Mouse (Mus musculus): ENCODE results near the gene Rhobtb1. TPM values are rescaled to one million over a fixed set of nuclear protein-coding genes. Genes with fewer than 3 reads are reported as not detected.

Rhobtb1 gene
- 35.5 and 41.5 TPM in 2 replicates for polyA plus RNA-seq (2015; fragmentation: Nextera tagmentation; extraction: Ambion mirVana)

DNA sequence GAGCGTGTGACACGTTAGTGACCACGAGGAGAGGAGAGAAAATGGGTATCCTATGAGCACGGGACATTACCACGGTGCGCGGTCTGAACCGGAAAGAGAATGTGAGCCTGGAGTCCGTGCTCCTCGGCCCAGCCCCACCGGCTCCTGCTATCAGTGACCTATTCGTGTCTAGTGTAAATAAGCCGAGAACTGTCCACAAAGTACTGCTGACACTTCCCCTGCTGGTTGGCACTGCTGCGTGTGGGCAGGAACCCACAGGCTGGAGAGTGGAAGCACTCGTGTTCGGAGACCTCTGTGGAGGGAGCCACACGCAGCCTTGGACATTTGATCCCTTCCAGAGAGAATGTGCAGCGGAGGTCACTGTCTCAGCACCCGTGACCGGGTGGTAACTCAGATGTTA is at the start of gene Rhobtb1:
TSS of gene Rhobtb1 (plus strand) at position 390 of the 400 bp plus-strand sequence.
- H3K27ac ChIP-seq (ENCODE audit: low read depth) = peak within 1 kb of the TSS; percentile 67
- WGBS (ENCODE audit: insufficient replicate concordance) = 59% methylated on average over 20 of the region's 20 CpGs
- DNase-seq (peak; percentile 68), ATAC-seq (peak; percentile 88)
- no peaks in the 10 kb centered on the region for H3K36me3 ChIP-seq (replicated peaks; ENCODE audit: insufficient read depth, low read length)
- H3K27me3 ChIP-seq (ENCODE audit: insufficient read depth, low read length) = no peaks in the 10 kb centered on the region
- peak within 1 kb of the TSS; percentile 38 for H3K4me3 ChIP-seq (ENCODE audit: low read depth, low read length)
- H3K9me3 ChIP-seq (ENCODE audit: low read length) = no peaks in the 10 kb centered on the region
- H3K4me2 ChIP-seq (ENCODE audit: low read depth, low read length) = peak within 1 kb of the TSS; percentile 65
- H3K4me1 ChIP-seq (ENCODE audit: insufficient read depth) = no peaks in the 10 kb centered on the region
- TF ChIP-seq CTCF (IDR thresholded peaks at IDR 0.05; ENCODE audit: low read depth) (peak; percentile 30; the same call in 1 of the 2 replicates), EP300 (IDR thresholded peaks at IDR 0.05; ENCODE audit: low read depth) (no peak)
- H3K9ac ChIP-seq (replicated peaks) = peak within 1 kb of the TSS; percentile 69

DNA sequence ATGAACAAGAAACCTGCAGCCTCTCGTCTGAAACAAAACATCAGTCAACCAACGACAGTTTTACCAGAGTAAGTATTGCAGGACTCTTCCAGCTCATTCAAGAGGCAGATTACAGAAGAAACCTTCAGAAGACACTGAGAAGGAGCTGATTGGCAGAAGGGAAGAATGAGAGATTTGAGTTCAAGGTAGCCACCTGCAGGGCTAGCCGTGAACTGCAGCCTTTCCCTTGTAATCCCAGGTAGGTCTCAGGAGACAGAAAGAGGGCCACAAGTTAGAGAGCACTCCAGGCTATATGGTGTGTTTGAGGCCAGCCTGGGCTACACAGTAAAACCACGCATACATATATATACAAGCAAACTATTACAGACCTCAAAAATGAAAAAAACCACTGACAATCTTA is 49.2 kb upstream of the Rhobtb1 start:
- no peak overlapping the region for H3K9ac ChIP-seq (replicated peaks)
- 61% methylated on average over 4 of the region's 4 CpGs for WGBS (ENCODE audit: insufficient replicate concordance)
- TF ChIP-seq EP300 (IDR thresholded peaks at IDR 0.05; ENCODE audit: low read depth) (no peak), CTCF (IDR thresholded peaks at IDR 0.05; ENCODE audit: low read depth) (peak; percentile 54)
- no peaks in the 10 kb centered on the region for H3K27me3 ChIP-seq (ENCODE audit: insufficient read depth, low read length)
- H3K9me3 ChIP-seq (ENCODE audit: low read length) = no peaks in the 10 kb centered on the region
- no peak overlapping the region for H3K27ac ChIP-seq (ENCODE audit: low read depth)
- H3K4me2 ChIP-seq (ENCODE audit: low read depth, low read length) = no peak overlapping the region
- no peaks in the 10 kb centered on the region; the same call in 1 of the 2 replicates for H3K4me1 ChIP-seq (ENCODE audit: insufficient read depth)
- DNase-seq = peak; percentile 57
- H3K36me3 ChIP-seq (replicated peaks; ENCODE audit: insufficient read depth, low read length) = no peaks in the 10 kb centered on the region
- H3K4me3 ChIP-seq (ENCODE audit: low read depth, low read length) = no peak overlapping the region
- ATAC-seq = no peak

DNA sequence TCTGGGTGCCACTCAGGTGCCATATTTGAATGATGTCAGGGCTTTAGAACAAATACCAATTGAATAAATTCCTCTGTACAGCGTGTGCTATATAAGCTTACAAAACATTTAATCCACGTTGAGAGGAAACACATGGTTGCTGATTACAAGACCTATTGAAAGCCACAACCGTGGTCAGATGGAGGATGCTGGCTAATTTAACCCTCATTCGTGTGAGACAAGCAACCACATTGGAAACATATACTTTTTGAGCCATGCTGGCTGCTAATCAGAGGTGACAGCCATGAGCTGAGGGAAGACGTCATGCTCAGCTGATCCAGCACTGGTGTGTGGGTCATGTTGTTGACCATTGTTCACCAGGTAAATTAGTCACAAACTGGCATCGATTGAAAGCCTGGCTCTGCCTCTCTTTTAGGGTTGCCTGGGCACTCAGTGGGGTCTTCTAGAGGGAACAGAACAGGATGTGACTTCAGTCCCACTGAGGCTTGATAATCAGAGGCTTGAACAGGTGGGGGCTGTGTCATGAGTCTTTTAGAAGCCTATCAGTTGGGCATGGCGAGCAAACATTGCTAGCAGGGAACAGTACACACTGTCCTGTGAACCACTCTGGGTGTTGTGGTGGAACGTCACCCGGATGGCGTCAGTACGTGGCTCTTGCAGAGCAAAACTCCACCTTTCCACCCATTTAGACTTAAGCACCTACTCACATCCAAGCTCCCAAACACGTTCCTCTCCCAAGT is 46.9 kb upstream of the Rhobtb1 start:
- no peaks in the 10 kb centered on the region; the same call in 1 of the 2 replicates for H3K4me1 ChIP-seq (ENCODE audit: insufficient read depth)
- peak; percentile 51 for DNase-seq
- no peaks in the 10 kb centered on the region for H3K36me3 ChIP-seq (replicated peaks; ENCODE audit: insufficient read depth, low read length)
- peak; percentile 82 for TF ChIP-seq EP300 (IDR thresholded peaks at IDR 0.05; ENCODE audit: low read depth)
- TF ChIP-seq CTCF (IDR thresholded peaks at IDR 0.05; ENCODE audit: low read depth) = no peak
- 0 out of 2 replicates have a peak overlapping the region, but pooled peaks have one; percentile 26 for H3K9ac ChIP-seq (replicated peaks)
- WGBS (ENCODE audit: insufficient replicate concordance) = 36% methylated on average over 12 of the region's 12 CpGs
- ATAC-seq = peak; percentile 98
- H3K4me2 ChIP-seq (ENCODE audit: low read depth, low read length) = peak overlapping the region; percentile 18; the same call in 1 of the 2 replicates
- peak overlapping the region; percentile 81 for H3K27ac ChIP-seq (ENCODE audit: low read depth)
- H3K27me3 ChIP-seq (ENCODE audit: insufficient read depth, low read length) = no peaks in the 10 kb centered on the region
- H3K9me3 ChIP-seq (ENCODE audit: low read length) = no peaks in the 10 kb centered on the region
- no peak overlapping the region for H3K4me3 ChIP-seq (ENCODE audit: low read depth, low read length)

DNA sequence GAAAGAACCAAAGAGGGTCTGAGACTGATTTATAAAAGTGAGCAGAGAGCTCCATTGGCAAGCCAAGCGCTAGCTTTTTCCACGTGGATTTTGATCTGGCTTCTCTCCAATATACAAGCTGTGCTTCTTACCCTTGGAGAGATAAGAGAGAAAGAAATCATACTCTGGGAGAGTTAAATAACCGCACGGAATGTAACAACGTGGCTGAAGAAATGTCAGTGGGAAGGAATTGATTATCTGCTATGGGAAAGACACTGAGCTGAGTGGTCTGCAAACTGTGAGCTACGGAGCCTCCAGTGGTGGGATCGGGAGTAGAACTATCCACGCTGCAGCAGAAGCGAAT is 46.4 kb upstream of the Rhobtb1 start:
- 0 out of 2 replicates have a peak overlapping the region, but pooled peaks have one; percentile 26 for H3K9ac ChIP-seq (replicated peaks)
- TF ChIP-seq CTCF (IDR thresholded peaks at IDR 0.05; ENCODE audit: low read depth) (0 out of 2 replicates have a peak, but pooled peaks have one; percentile 6), EP300 (IDR thresholded peaks at IDR 0.05; ENCODE audit: low read depth) (no peak)
- H3K36me3 ChIP-seq (replicated peaks; ENCODE audit: insufficient read depth, low read length) = no peaks in the 10 kb centered on the region
- H3K4me3 ChIP-seq (ENCODE audit: low read depth, low read length) = no peak overlapping the region
- no peaks in the 10 kb centered on the region; the same call in 1 of the 2 replicates for H3K4me1 ChIP-seq (ENCODE audit: insufficient read depth)
- peak overlapping the region; percentile 81 for H3K27ac ChIP-seq (ENCODE audit: low read depth)
- no peaks in the 10 kb centered on the region for H3K27me3 ChIP-seq (ENCODE audit: insufficient read depth, low read length)
- H3K4me2 ChIP-seq (ENCODE audit: low read depth, low read length) = peak overlapping the region; percentile 18; the same call in 1 of the 2 replicates
- DNase-seq (no peak), ATAC-seq (peak; percentile 24)
- WGBS (ENCODE audit: insufficient replicate concordance) = 63% methylated on average over 9 of the region's 9 CpGs
- no peaks in the 10 kb centered on the region for H3K9me3 ChIP-seq (ENCODE audit: low read length)

DNA sequence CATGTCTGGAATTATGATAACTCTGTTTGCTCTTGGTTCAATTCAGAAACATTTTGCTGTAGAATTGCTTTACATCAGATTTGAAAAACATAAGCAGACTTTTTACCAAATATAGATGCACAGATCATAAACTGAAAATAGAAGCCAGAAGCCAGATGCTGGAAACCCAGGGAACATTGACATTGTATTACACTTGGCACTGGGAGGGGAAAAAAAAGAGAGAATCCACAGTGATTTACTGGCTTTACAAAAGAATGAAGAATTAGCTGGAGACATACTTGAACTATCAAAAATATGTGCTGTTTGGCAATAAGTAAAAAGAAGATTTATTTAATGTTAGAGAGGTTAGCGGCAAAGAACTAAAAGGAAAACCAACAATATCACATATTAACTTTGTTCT is 44.4 kb upstream of the Rhobtb1 start:
- ATAC-seq (no peak), DNase-seq (no peak)
- Histone ChIP-seq H3K9me3 (ENCODE audit: low read length) (no peaks in the 10 kb centered on the region; the same call in 1 of the 2 replicates), H3K27ac (ENCODE audit: low read depth) (0 out of 2 replicates have a peak overlapping the region, but pooled peaks have one; percentile 2), H3K36me3 (replicated peaks; ENCODE audit: insufficient read depth, low read length) (no peaks in the 10 kb centered on the region), H3K4me2 (ENCODE audit: low read depth, low read length) (no peak overlapping the region), H3K27me3 (ENCODE audit: insufficient read depth, low read length) (no peaks in the 10 kb centered on the region), H3K9ac (replicated peaks) (no peak overlapping the region), H3K4me1 (ENCODE audit: insufficient read depth) (no peaks in the 10 kb centered on the region; the same call in 1 of the 2 replicates), H3K4me3 (ENCODE audit: low read depth, low read length) (no peak overlapping the region)
- WGBS (ENCODE audit: insufficient replicate concordance) = 65% methylated on average over 1 of the region's 1 CpGs
- no peak for TF ChIP-seq EP300 (IDR thresholded peaks at IDR 0.05; ENCODE audit: low read depth)
- TF ChIP-seq CTCF (IDR thresholded peaks at IDR 0.05; ENCODE audit: low read depth) = no peak

DNA sequence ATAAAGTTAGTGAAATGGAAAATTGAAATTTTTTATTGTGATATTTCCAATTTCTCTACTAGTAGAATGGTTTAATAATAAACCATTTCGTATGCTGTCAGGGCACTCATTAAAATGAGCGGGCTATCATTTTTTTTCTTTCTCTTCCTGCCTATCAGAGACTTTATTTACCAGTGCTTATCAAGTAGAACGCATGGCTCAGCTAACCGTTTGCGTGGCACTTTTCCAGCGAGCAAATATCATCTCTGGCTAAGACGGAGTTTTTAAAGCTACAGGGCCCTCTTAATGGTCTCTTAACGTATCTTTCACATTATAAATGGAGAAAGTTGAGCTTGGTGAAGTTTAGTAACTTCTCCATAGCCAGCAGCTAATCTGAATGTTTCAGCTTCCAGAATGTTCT is 44.0 kb upstream of the Rhobtb1 start:
- ATAC-seq (no peak), DNase-seq (peak; percentile 65)
- 34% methylated on average over 8 of the region's 8 CpGs for WGBS (ENCODE audit: insufficient replicate concordance)
- H3K4me2 ChIP-seq (ENCODE audit: low read depth, low read length) = no peak overlapping the region
- H3K36me3 ChIP-seq (replicated peaks; ENCODE audit: insufficient read depth, low read length) = no peaks in the 10 kb centered on the region
- H3K27me3 ChIP-seq (ENCODE audit: insufficient read depth, low read length) = no peaks in the 10 kb centered on the region
- peak; percentile 67 for TF ChIP-seq EP300 (IDR thresholded peaks at IDR 0.05; ENCODE audit: low read depth)
- TF ChIP-seq CTCF (IDR thresholded peaks at IDR 0.05; ENCODE audit: low read depth) = no peak
- no peak overlapping the region for H3K9ac ChIP-seq (replicated peaks)
- 0 out of 2 replicates have a peak overlapping the region, but pooled peaks have one; percentile 25 for H3K27ac ChIP-seq (ENCODE audit: low read depth)
- no peak overlapping the region for H3K4me3 ChIP-seq (ENCODE audit: low read depth, low read length)
- H3K9me3 ChIP-seq (ENCODE audit: low read length) = no peaks in the 10 kb centered on the region; the same call in 1 of the 2 replicates
- no peaks in the 10 kb centered on the region; the same call in 1 of the 2 replicates for H3K4me1 ChIP-seq (ENCODE audit: insufficient read depth)
